22 mouse cellular contexts compared by ENCODE assay signal in genomic region chr11:61414560-61414959, GRCm38 (mm10). TPM values are rescaled to one million over a fixed set of nuclear protein-coding genes. Genes with fewer than 3 reads are reported as not detected.
A peak's percentile ranks its signal among the peaks of the same experiment; 100 is the strongest.
DNase-seq lines count a peak whose midpoint lies in the region; ATAC-seq and TF ChIP-seq lines count a peak whose summit lies in the region.
"Had no signal": no experiment of that assay in that cellular context is flagged by ENCODE, and none has a peak within 500 bp of the region (broad histone marks: within the 10 kb centered on the region; RNA-seq: fewer than 3 reads in every experiment).

No protein-coding gene starts in this region.

- peak; percentile 58 for TF ChIP-seq CTCF in forebrain, postnatal 0 days (IDR thresholded peaks at IDR 0.05; ENCODE audit: low read depth)
- TF ChIP-seq CTCF in kidney, postnatal 0 days (IDR thresholded peaks at IDR 0.05; ENCODE audit: low read depth): peak; percentile 27; the same call in 1 of the 2 replicates
- peak; percentile 55 for TF ChIP-seq CTCF in midbrain, postnatal 0 days (IDR thresholded peaks at IDR 0.05)

- ATAC-seq in forebrain, postnatal 0 days: no peak
- ATAC-seq in kidney, postnatal 0 days (replicated peaks; ENCODE audit: low FRiP score, low read depth): no peak
- ATAC-seq in midbrain, postnatal 0 days (ENCODE audit: low FRiP score): no peak
- ATAC-seq in midbrain, embryonic 16.5 days: no peak
- ATAC-seq: CD4-positive, CD25-positive, alpha-beta regulatory T cell, adult 4 months; forebrain, embryonic 16.5 days; inflammation-experienced regulatory T-cells, adult 6 months; Patski had no signal

- H3K4me2 ChIP-seq in forebrain, postnatal 0 days (ENCODE audit: low read depth): no peak overlapping the region
- no peak overlapping the region for H3K4me2 ChIP-seq in kidney, postnatal 0 days (ENCODE audit: low read length)
- no peak overlapping the region for H3K4me2 ChIP-seq in midbrain, postnatal 0 days (ENCODE audit: low read depth, low read length, poor library complexity, severe bottlenecking)
- no peak overlapping the region for H3K4me2 ChIP-seq in midbrain, embryonic 16.5 days (ENCODE audit: low read length)
- H3K4me2 ChIP-seq: heart, embryonic 11.5 days; liver, embryonic 15.5 days; midbrain, embryonic 12.5 days had no signal

- WGBS in forebrain, postnatal 0 days: 78% methylated on average over 3 of the region's 3 CpGs
- 85% methylated on average over 3 of the region's 3 CpGs for WGBS in forebrain, embryonic 10.5 days
- WGBS in kidney, postnatal 0 days: 77% methylated on average over 3 of the region's 3 CpGs
- 83% methylated on average over 3 of the region's 3 CpGs for WGBS in midbrain, postnatal 0 days
- 80% methylated on average over 3 of the region's 3 CpGs for WGBS in midbrain, embryonic 16.5 days

- no peak for DNase-seq in forebrain, postnatal 0 days
- DNase-seq in forebrain, embryonic 10.5 days (ENCODE audit: extremely low spot score, low spot score): no peak
- no peak for DNase-seq in kidney, postnatal 0 days (ENCODE audit: low spot score)
- no peak for DNase-seq in kidney, postnatal 10 days
- no peak for DNase-seq in midbrain, postnatal 0 days (ENCODE audit: low spot score)
- no peak for DNase-seq in adrenal gland, adult 2 months
- DNase-seq: cerebellum, adult 8-10 months; heart, postnatal 10 days; kidney, adult 8-10 months; kidney, postnatal 25 days had no signal

- H3K27me3 ChIP-seq in forebrain, postnatal 0 days (ENCODE audit: insufficient read depth, low read length): no peaks in the 10 kb centered on the region
- H3K27me3 ChIP-seq in forebrain, embryonic 10.5 days (ENCODE audit: poor library complexity, severe bottlenecking): no peaks in the 10 kb centered on the region
- H3K27me3 ChIP-seq in kidney, postnatal 0 days (ENCODE audit: insufficient read depth, low read length): no peaks in the 10 kb centered on the region
- no peaks in the 10 kb centered on the region for H3K27me3 ChIP-seq in midbrain, postnatal 0 days (ENCODE audit: insufficient read depth, low read length)
- H3K27me3 ChIP-seq in midbrain, embryonic 16.5 days (ENCODE audit: control insufficient read depth, insufficient read depth, low read depth, low read length): no peaks in the 10 kb centered on the region

- no peaks in the 10 kb centered on the region for H3K36me3 ChIP-seq in forebrain, postnatal 0 days (ENCODE audit: insufficient read depth)
- no peaks in the 10 kb centered on the region for H3K36me3 ChIP-seq in forebrain, embryonic 10.5 days (replicated peaks)
- no peaks in the 10 kb centered on the region for H3K36me3 ChIP-seq in kidney, postnatal 0 days (ENCODE audit: insufficient read depth, low read length)
- no peaks in the 10 kb centered on the region for H3K36me3 ChIP-seq in midbrain, postnatal 0 days (ENCODE audit: insufficient read depth, low read length)
- H3K36me3 ChIP-seq in midbrain, embryonic 16.5 days (ENCODE audit: control insufficient read depth, insufficient read depth, low read length): no peaks in the 10 kb centered on the region
- H3K36me3 ChIP-seq: embryonic facial prominence, embryonic 10.5 days; liver, embryonic 15.5 days; midbrain, embryonic 12.5 days had no signal

- H3K9me3 ChIP-seq in forebrain, postnatal 0 days (ENCODE audit: low read length): no peaks in the 10 kb centered on the region
- H3K9me3 ChIP-seq in forebrain, embryonic 10.5 days: no peaks in the 10 kb centered on the region
- no peaks in the 10 kb centered on the region for H3K9me3 ChIP-seq in kidney, postnatal 0 days (replicated peaks; ENCODE audit: low read length)
- H3K9me3 ChIP-seq in midbrain, postnatal 0 days (ENCODE audit: low read length): no peaks in the 10 kb centered on the region
- no peaks in the 10 kb centered on the region; the same call in 1 of the 2 replicates for H3K9me3 ChIP-seq in midbrain, embryonic 16.5 days (replicated peaks; ENCODE audit: control insufficient read depth, low read length, poor library complexity, severe bottlenecking)
- H3K9me3 ChIP-seq: embryonic facial prominence, embryonic 10.5 days; liver, embryonic 15.5 days; midbrain, embryonic 12.5 days had no signal

- H3K27ac ChIP-seq in forebrain, postnatal 0 days (ENCODE audit: low read depth, low read length): no peak overlapping the region
- H3K27ac ChIP-seq in forebrain, embryonic 10.5 days: no peak overlapping the region
- H3K27ac ChIP-seq in kidney, postnatal 0 days: no peak overlapping the region
- no peak overlapping the region for H3K27ac ChIP-seq in midbrain, postnatal 0 days (ENCODE audit: low read depth, low read length)
- H3K27ac ChIP-seq in midbrain, embryonic 16.5 days (ENCODE audit: low read length): no peak overlapping the region
- H3K27ac ChIP-seq: embryonic facial prominence, embryonic 10.5 days; liver, embryonic 15.5 days; midbrain, embryonic 12.5 days had no signal

- no peaks in the 10 kb centered on the region for H3K4me1 ChIP-seq in forebrain, postnatal 0 days (ENCODE audit: insufficient read depth)
- no peaks in the 10 kb centered on the region for H3K4me1 ChIP-seq in forebrain, embryonic 10.5 days
- no peaks in the 10 kb centered on the region for H3K4me1 ChIP-seq in kidney, postnatal 0 days (replicated peaks; ENCODE audit: insufficient read depth, low read length)
- H3K4me1 ChIP-seq in midbrain, postnatal 0 days (ENCODE audit: insufficient read depth, low read length): 0 out of 2 replicates have a peak, but pooled peaks cover 2% of the 10 kb centered on the region
- peaks cover 4% of the 10 kb centered on the region for H3K4me1 ChIP-seq in midbrain, embryonic 16.5 days (ENCODE audit: control insufficient read depth, insufficient read depth, low read length)
- H3K4me1 ChIP-seq: liver, embryonic 15.5 days; midbrain, embryonic 12.5 days had no signal

- H3K9ac ChIP-seq in forebrain, postnatal 0 days: no peak overlapping the region
- H3K9ac ChIP-seq in kidney, postnatal 0 days (ENCODE audit: low read depth, low read length): no peak overlapping the region
- H3K9ac ChIP-seq in midbrain, postnatal 0 days (replicated peaks; ENCODE audit: low read length, poor library complexity, severe bottlenecking): no peak overlapping the region
- no peak overlapping the region for H3K9ac ChIP-seq in midbrain, embryonic 16.5 days (ENCODE audit: low read depth, low read length)
- H3K9ac ChIP-seq: liver, embryonic 15.5 days; midbrain, embryonic 12.5 days had no signal

- no peak overlapping the region for H3K4me3 ChIP-seq in forebrain, postnatal 0 days (ENCODE audit: low read depth, low read length)
- H3K4me3 ChIP-seq in forebrain, embryonic 10.5 days: no peak overlapping the region
- H3K4me3 ChIP-seq in kidney, postnatal 0 days (replicated peaks; ENCODE audit: low read depth, low read length): no peak overlapping the region
- H3K4me3 ChIP-seq in midbrain, postnatal 0 days (ENCODE audit: low read depth, low read length): no peak overlapping the region
- no peak overlapping the region for H3K4me3 ChIP-seq in midbrain, embryonic 16.5 days (ENCODE audit: low read depth, low read length)
- H3K4me3 ChIP-seq: embryonic facial prominence, embryonic 10.5 days; liver, embryonic 15.5 days; midbrain, embryonic 12.5 days had no signal

RNA-seq across cellular contexts. Expression of gene Slc47a1, which starts 36.4 kb away (rescaled TPM):
- total RNA-seq in forebrain, postnatal 0 days (2014; rRNA removed): 1.5 and 2.3 TPM in 2 replicates
- 0.75 and 1.3 TPM in 2 replicates for polyA plus RNA-seq in forebrain, postnatal 0 days (2015; fragmentation: Nextera tagmentation; extraction: Ambion mirVana)
- 0.17 TPM in 1 of 2 replicates, not detected in the other for polyA plus RNA-seq in forebrain, embryonic 10.5 days (2016; fragmentation: Nextera tagmentation; extraction: Ambion mirVana)
- polyA plus RNA-seq in kidney, postnatal 0 days (2015; fragmentation: Nextera tagmentation; extraction: Ambion mirVana): 45.7 and 51.5 TPM in 2 replicates
- 3.0 and 4.9 TPM in 2 replicates for total RNA-seq in midbrain, postnatal 0 days (2014; rRNA removed)
- 2.7 TPM in 2 replicates for polyA plus RNA-seq in midbrain, postnatal 0 days (2015; fragmentation: Nextera tagmentation; extraction: Ambion mirVana)
- 0.21 and 0.46 TPM in 2 replicates for polyA plus RNA-seq in midbrain, embryonic 16.5 days (2015; fragmentation: Nextera tagmentation; extraction: Ambion mirVana)
- total RNA-seq in adrenal gland, adult 2 months (2021): 1 to 10 TPM in 1 of 2 experiments, under 1 TPM in 1; 0.79 to 1.4 TPM
- polyA plus RNA-seq in adrenal gland, adult 2 months (2012; rRNA removed): 0.12 and 1.1 TPM in 2 replicates
- total RNA-seq: common myeloid progenitor, adult 5-6 weeks; megakaryocyte progenitor cell, adult 5-6 weeks had no signal
- polyA plus RNA-seq: CD4-positive, CD25-positive, alpha-beta regulatory T cell, adult 4 months; inflammation-experienced regulatory T-cells, adult 6 months; midbrain, embryonic 12.5 days had no signal

RNA-seq across cellular contexts. Expression of gene Rnf112, which starts 39.4 kb away (rescaled TPM):
- total RNA-seq in forebrain, postnatal 0 days (2014; rRNA removed): 85.9 and 91.3 TPM in 2 replicates
- polyA plus RNA-seq in forebrain, postnatal 0 days (2015; fragmentation: Nextera tagmentation; extraction: Ambion mirVana): 17.4 and 27.3 TPM in 2 replicates
- polyA plus RNA-seq in forebrain, embryonic 10.5 days (2016; fragmentation: Nextera tagmentation; extraction: Ambion mirVana): 0.26 and 0.36 TPM in 2 replicates
- 0.05 and 0.13 TPM in 2 replicates for polyA plus RNA-seq in kidney, postnatal 0 days (2015; fragmentation: Nextera tagmentation; extraction: Ambion mirVana)
- 75.6 and 86.9 TPM in 2 replicates for total RNA-seq in midbrain, postnatal 0 days (2014; rRNA removed)
- 35.7 and 36.2 TPM in 2 replicates for polyA plus RNA-seq in midbrain, postnatal 0 days (2015; fragmentation: Nextera tagmentation; extraction: Ambion mirVana)
- polyA plus RNA-seq in midbrain, embryonic 16.5 days (2015; fragmentation: Nextera tagmentation; extraction: Ambion mirVana): 39.5 and 43.0 TPM in 2 replicates
- 1 to 10 TPM; 1.2 to 2.6 TPM for total RNA-seq in adrenal gland, adult 2 months (2021)
- polyA plus RNA-seq in adrenal gland, adult 2 months (2012; rRNA removed): 1.1 and 2.2 TPM in 2 replicates
- total RNA-seq: common myeloid progenitor, adult 5-6 weeks; megakaryocyte progenitor cell, adult 5-6 weeks had no signal
- polyA plus RNA-seq: CD4-positive, CD25-positive, alpha-beta regulatory T cell, adult 4 months; inflammation-experienced regulatory T-cells, adult 6 months; Patski; thymus, postnatal 0 days had no signal

Comparison
In these comparisons a context has a peak if more than half of its experiments do, and no peak if none do; other contexts are left out.
1. RNA of gene Slc47a1, which starts 36.4 kb away (polyA plus RNA-seq): 45.7 to 51.5 TPM in kidney, postnatal 0 days; 2.7 TPM in midbrain, postnatal 0 days, 0.12 to 1.1 TPM in adrenal gland, adult 2 months, 0.75 to 1.3 TPM in forebrain, postnatal 0 days, 0.21 to 0.46 TPM in midbrain, embryonic 16.5 days and 0.17 TPM in forebrain, embryonic 10.5 days; every median in the first group is over 10 times any median in the second.
2. Peak in every context shown above with its lines, with median percentiles within 50 percentile points of each other: CTCF ChIP-seq.